Mouse (Mus musculus): Measurements from ENCODE around the gene B4galt7. TPM values are rescaled to one million over a fixed set of nuclear protein-coding genes. Genes with fewer than 3 reads are reported as not detected.

The B4galt7 gene
- polyA plus RNA-seq, 1 experiment, result 22.2 TPM

- TF ChIP-seq GATA1 (IDR thresholded peaks at IDR 0.05; ENCODE audit: low read length), result no peak
These were observed 7.0 kb upstream of the B4galt7 start for GRCm38 (mm10) chr13:55592512-55593253.

DNA sequence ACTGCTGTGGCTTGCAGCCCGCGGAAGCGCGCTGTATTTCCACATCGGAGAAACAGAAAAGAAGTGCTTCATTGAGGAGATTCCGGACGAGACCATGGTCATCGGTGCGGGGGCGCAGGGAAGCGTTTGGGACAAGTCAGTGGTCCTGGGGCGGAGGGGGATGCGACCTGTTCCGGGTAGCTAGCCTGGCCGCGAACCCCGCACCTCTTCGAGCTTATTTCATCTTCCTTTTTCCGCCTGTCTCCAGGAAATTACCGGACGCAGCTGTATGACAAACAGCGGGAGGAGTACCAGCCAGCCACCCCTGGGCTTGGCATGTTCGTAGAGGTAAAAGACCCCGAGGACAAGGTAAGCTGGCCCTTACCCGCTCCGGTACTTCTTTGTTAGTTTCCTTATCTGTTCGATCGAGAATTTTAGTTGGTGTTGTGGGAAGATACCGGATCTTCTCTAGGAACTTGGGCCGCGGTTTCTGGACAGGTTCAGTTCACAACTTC lies 6.4 kb upstream of the B4galt7 start:
- no peak for TF ChIP-seq GATA1 (IDR thresholded peaks at IDR 0.05; ENCODE audit: low read length)

DNA sequence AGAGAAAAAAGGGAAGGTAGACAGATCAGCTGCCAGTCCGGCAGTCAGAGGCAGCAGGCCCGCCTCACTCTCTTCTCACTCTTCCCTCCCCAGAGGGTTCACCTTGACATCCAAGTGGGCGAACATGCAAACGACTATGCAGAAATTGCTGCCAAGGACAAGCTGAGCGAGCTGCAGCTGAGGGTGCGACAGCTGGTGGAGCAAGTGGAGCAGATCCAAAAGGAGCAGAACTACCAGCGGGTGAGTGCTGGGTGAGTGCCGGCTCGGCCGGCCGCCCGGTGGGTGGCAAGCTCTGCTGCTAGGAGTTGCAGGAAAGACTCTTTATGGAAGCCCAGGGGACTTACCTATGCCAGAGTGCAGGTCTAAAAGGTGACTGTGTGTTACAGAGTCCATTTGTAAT lies 4.3 kb upstream of the B4galt7 start:
- TF ChIP-seq GATA1 (IDR thresholded peaks at IDR 0.05; ENCODE audit: low read length), result no peak

- TF ChIP-seq GATA1 (IDR thresholded peaks at IDR 0.05; ENCODE audit: low read length), result no peak
These were observed 2.9 kb upstream of the B4galt7 start for GRCm38 (mm10) chr13:55596802-55597201.

DNA sequence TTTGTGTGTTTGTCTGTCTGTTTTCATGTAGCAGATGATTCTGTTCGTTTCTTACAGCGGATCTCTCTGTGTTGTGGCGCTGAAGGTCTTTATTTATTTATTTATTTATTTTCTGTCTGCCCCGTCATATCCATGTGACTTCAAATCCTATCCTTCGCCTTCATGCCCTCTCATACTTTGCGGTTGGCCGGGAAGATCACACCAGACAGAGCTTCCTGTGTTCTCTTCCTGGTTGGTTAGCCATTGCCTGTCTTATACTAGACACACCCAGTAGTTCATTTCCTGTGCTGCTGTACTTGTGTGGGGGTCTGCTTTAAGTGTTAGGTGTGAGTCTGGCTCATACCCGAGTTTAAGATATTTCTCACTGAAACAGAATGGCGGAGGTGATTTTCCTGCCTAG lies 961 bp downstream of the B4galt7 start:
- TF ChIP-seq GATA1 (IDR thresholded peaks at IDR 0.05; ENCODE audit: low read length), result no peak

- no peak for TF ChIP-seq GATA1 (IDR thresholded peaks at IDR 0.05; ENCODE audit: low read length)
These were observed 1.9 kb downstream of the B4galt7 start for GRCm38 (mm10) chr13:55601611-55602010.

DNA sequence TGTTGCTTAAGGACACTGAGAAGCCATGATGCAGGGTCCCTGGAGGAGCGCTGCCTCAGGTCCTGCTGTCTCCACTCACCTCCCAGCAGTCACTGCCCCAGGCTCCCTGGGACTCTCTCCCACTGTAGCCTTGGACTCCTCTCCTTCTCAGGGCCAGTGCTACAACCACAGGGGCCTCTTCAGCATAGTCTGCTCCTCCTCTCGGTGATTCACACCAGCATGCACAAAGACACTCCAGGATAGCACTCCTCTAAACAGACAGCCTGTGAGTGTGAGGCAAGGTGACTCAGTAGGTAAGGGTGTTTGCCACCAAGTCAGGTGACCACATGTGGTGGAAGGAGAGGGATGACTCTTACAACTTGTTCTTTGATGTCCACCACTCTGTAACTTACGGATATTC lies 4.9 kb downstream of the B4galt7 start:
- no peak for TF ChIP-seq GATA1 (IDR thresholded peaks at IDR 0.05; ENCODE audit: low read length)

- no peak for TF ChIP-seq GATA1 (IDR thresholded peaks at IDR 0.05; ENCODE audit: low read length)
These were observed 7.4 kb downstream of the B4galt7 start for GRCm38 (mm10) chr13:55606899-55607623.

DNA sequence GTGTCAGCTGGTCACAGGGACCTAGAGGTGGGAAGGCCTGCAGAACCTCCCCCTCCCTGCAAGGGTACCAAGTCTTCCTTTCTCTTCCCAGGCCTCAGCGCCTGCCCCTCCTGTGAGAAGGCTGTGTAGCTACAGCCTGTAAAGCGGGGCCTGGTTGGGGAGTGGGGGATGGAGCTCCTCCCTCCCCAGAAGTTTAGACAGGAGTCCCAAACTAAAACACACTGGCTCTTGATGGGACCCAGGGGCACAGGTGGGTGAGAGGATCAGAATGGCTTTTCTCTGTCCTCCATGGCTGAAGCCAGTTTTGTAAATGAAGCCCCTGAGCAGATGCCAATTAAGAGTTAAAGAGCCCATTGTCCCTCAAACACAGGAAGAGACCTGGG lies 7.9 kb downstream of the B4galt7 start:
- TF ChIP-seq GATA1 (IDR thresholded peaks at IDR 0.05; ENCODE audit: low read length), result no peak

- TF ChIP-seq GATA1 (IDR thresholded peaks at IDR 0.05; ENCODE audit: low read length), result no peak
These were observed 12.3 kb downstream of the B4galt7 start for GRCm38 (mm10) chr13:55611996-55612395.

- TF ChIP-seq GATA1 (IDR thresholded peaks at IDR 0.05; ENCODE audit: low read length), result no peak
These were observed 13.8 kb downstream of the B4galt7 start for GRCm38 (mm10) chr13:55613471-55613870.

GRCm38 (mm10) chr13:55619328-55619727 lies 19.6 kb downstream of the B4galt7 start:
- no peak for TF ChIP-seq GATA1 (IDR thresholded peaks at IDR 0.05; ENCODE audit: low read length)

- no peak for TF ChIP-seq GATA1 (IDR thresholded peaks at IDR 0.05; ENCODE audit: low read length)
These were observed 20.6 kb downstream of the B4galt7 start for GRCm38 (mm10) chr13:55620275-55620674.

- no peak for TF ChIP-seq GATA1 (IDR thresholded peaks at IDR 0.05; ENCODE audit: low read length)
These were observed 23.2 kb downstream of the B4galt7 start, which contains the start of gene Caml for GRCm38 (mm10) chr13:55622649-55623541. Gene Caml (plus strand): TSS chr13:55623005.

- TF ChIP-seq GATA1 (IDR thresholded peaks at IDR 0.05; ENCODE audit: low read length), result no peak
These were observed 35.0 kb downstream of the B4galt7 start, which contains the start of gene Ddx46 for GRCm38 (mm10) chr13:55634639-55635127. Gene Ddx46 (plus strand): TSS chr13:55635027.

Data from G1E-ER4 (cell line).